Mouse (Mus musculus): ENCODE measurements around the gene Gale.

- TF ChIP-seq ZC3H11A (IDR thresholded peaks at IDR 0.05; ENCODE audit: borderline replicate concordance, low read depth, low read length): no peak
- no peak for TF ChIP-seq CHD2 (IDR thresholded peaks at IDR 0.05; ENCODE audit: low read depth, low read length)
- no peak for TF ChIP-seq HCFC1 (IDR thresholded peaks at IDR 0.05; ENCODE audit: borderline replicate concordance, insufficient read depth, low read length)
- TF ChIP-seq ZNF384 (IDR thresholded peaks at IDR 0.05; ENCODE audit: low read depth, low read length): no peak
Measured at GRCm38 (mm10) chr4:135929405-135929804, 34.1 kb upstream of the Gale start.

Measured in ES-E14 (cell line).